Mouse (Mus musculus) left cerebral cortex, postnatal 4 days (tissue): ENCODE measurements around the gene Gabrr2. TPM values are rescaled to one million over a fixed set of nuclear protein-coding genes. Genes with fewer than 3 reads are reported as not detected.

ENCODE experiments used
- total RNA-seq, 2 experiments: library from RNA; stranded (reverse); gene quantifications; 2 replicates each; pipeline ENCODE4 v1.2.3; 2021

Gene Gabrr2
- total RNA-seq, 2 experiments from 2014 or later, result 0.50 TPM; not detected in 1

Other genes with a start within 250 kb of the Gabrr2 start
- 10 to 100 TPM; 29.7 to 32.8 TPM for gene Ankrd6, start 112.2 kb upstream of the Gabrr2 start, total RNA-seq
- 10 to 100 TPM; 53.9 to 59.9 TPM for gene Rragd, start 80.0 kb upstream of the Gabrr2 start, total RNA-seq
- 100 to 1,000 TPM; 108 to 110 TPM for gene Ube2j1, start 31.6 kb upstream of the Gabrr2 start, total RNA-seq
- under 1 TPM in 1 of 2 experiments, not detected in 1; 0.16 TPM for gene Gabrr1, start 69.5 kb downstream of the Gabrr2 start, total RNA-seq
- gene Pm20d2, start 126.7 kb downstream of the Gabrr2 start, total RNA-seq, result 1 to 10 TPM; 8.2 to 8.4 TPM
- 10 to 100 TPM; 46.7 to 48.9 TPM for gene Srsf12, start 146.0 kb downstream of the Gabrr2 start, total RNA-seq
- 10 to 100 TPM; 79.0 to 80.6 TPM for gene Pnrc1, start 227.2 kb downstream of the Gabrr2 start, total RNA-seq
- 10 to 100 TPM; 25.7 to 29.4 TPM for gene Rngtt, start 247.3 kb downstream of the Gabrr2 start, total RNA-seq